Mouse (Mus musculus): ENCODE measurements around the gene Aldh16a1. TPM values are rescaled to one million over a fixed set of nuclear protein-coding genes. Genes with fewer than 3 reads are reported as not detected.

The Aldh16a1 gene
- 31.8 and 33.4 TPM in 2 replicates for polyA plus RNA-seq (2015; fragmentation: Nextera tagmentation; extraction: Ambion mirVana)

DNA sequence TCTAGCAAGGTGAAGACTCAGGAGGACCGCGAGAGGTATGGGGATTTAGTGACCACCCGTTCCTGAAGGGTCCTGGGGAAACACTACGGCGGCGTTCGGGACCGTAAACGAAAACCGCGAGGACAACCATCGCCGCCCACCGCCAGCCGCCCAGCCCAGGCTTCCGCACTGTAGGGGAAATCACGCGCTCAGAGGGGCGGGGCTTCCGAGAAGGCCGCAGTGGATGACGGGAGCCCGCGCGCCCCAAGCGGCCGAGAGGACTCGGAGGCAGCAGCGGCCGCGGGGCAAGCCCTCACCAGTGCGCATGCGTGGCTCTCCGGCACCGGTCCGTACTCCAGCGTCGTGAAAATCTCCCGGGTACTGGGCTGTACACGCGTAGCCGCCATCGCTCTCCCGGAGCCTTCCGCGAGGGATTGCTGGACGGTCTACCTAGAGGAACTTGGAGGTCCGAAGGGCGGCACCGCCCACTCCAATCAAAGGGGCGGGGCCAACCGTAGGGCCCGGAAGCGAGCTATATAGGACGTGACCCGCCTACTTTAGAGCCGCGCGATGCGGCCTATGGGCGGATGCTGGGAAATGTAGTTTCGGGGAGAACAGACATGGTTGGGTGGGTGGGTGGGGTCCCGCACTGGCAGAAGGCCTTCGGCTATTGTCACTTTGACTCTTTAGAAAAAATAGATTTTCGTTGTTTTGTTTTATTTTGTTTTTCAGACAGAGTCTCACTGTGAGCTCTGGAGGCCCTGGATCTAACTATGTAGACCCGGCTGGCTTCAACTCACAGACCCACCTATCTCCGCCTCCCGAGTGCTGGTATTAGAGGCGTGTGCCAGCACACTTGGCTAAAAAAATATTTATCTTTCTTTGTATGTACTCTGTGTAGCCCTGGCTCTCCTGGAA lies at the start of gene Aldh16a1, which contains the start of gene Pih1d1:
Gene Aldh16a1 (minus strand): TSS at position 489 of the 897 bp plus-strand sequence.
Gene Pih1d1 (plus strand): TSS at position 208 of the 897 bp plus-strand sequence.
- WGBS, result 4% methylated on average over 69 of the region's 69 CpGs
- no peaks in the 10 kb centered on the region for H3K9me3 ChIP-seq
- peak within 1 kb of the TSS; percentile 70 for H3K4me3 ChIP-seq
- H3K4me2 ChIP-seq, result peak within 1 kb of the TSS; percentile 77
- H3K27ac ChIP-seq (replicated peaks), result peak within 1 kb of the TSS; percentile 95
- H3K4me1 ChIP-seq, result peaks cover 21% of the 10 kb centered on the region
- peak; percentile 89 for ATAC-seq (ENCODE audit: extremely low read depth, insufficient number of reproducible peaks, low FRiP score, low TSS enrichment)
- peaks cover 31% of the 10 kb centered on the region for H3K36me3 ChIP-seq
- no peaks in the 10 kb centered on the region for H3K27me3 ChIP-seq (replicated peaks)
- peak within 1 kb of the TSS; percentile 95 for H3K9ac ChIP-seq

DNA sequence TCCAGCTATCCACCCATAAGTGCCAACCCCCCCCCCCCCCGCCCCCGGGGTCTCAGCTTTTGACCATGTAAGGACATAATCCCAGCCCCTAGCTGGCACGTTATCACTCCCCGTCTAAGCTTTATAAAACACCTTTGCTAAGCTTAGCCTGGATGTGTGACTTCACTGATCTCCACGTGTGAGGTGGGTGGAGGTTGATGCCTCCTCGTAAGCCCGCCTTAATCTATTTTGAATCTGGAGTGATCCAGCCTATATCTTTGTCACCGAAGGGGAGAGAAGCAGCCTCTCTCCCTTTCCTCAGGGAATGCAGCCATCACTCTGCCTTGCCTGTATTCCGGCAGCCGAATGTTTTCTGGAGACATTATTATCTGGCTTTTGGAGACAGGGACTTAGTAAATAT lies 48.3 kb upstream of the Aldh16a1 start:
- peaks cover 11% of the 10 kb centered on the region; the same call in 1 of the 2 replicates for H3K4me1 ChIP-seq
- H3K9me3 ChIP-seq, result no peaks in the 10 kb centered on the region
- H3K27ac ChIP-seq (replicated peaks), result peak overlapping the region; percentile 66
- WGBS, result 15% methylated on average over 9 of the region's 10 CpGs
- no peak for ATAC-seq (ENCODE audit: extremely low read depth, insufficient number of reproducible peaks, low FRiP score, low TSS enrichment)
- no peak overlapping the region for H3K4me2 ChIP-seq
- peaks cover 17% of the 10 kb centered on the region; the same call in 1 of the 2 replicates for H3K27me3 ChIP-seq (replicated peaks)
- no peaks in the 10 kb centered on the region for H3K36me3 ChIP-seq
- no peak overlapping the region for H3K4me3 ChIP-seq
- H3K9ac ChIP-seq, result peak overlapping the region; percentile 62

DNA sequence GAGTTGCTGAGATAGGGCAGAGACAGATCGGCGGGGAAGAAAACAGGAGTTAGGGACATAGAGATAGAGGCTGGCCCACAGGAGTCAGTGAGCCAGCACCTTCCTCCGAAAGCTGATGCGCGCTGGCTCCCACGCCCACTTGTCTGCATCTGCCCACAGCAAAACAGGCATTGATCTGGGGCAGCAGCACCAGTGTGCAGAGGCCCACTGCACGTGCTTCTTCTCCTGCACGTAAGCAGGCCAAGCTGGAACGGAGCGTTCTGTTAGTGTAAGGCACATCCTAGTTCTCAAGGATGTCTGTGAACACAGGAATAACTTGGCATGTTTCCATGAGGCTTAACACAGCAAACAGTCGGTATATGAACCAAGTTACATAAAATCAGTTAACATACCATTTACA lies 44.6 kb upstream of the Aldh16a1 start:
- WGBS, result 72% methylated on average over 11 of the region's 11 CpGs
- Histone ChIP-seq H3K27me3 (replicated peaks) (peaks cover 23% of the 10 kb centered on the region), H3K4me2 (no peak overlapping the region), H3K9ac (no peak overlapping the region), H3K9me3 (no peaks in the 10 kb centered on the region), H3K36me3 (no peaks in the 10 kb centered on the region), H3K4me1 (peaks cover 23% of the 10 kb centered on the region), H3K27ac (replicated peaks) (no peak overlapping the region), H3K4me3 (no peak overlapping the region)
- no peak for ATAC-seq (ENCODE audit: extremely low read depth, insufficient number of reproducible peaks, low FRiP score, low TSS enrichment)

GRCm38 (mm10) chr7:45198435-45198834 lies 44.1 kb upstream of the Aldh16a1 start:
- WGBS, result 4% methylated on average over 5 of the region's 5 CpGs
- peaks cover 23% of the 10 kb centered on the region for H3K4me1 ChIP-seq
- H3K9me3 ChIP-seq, result no peaks in the 10 kb centered on the region
- H3K27ac ChIP-seq (replicated peaks), result no peak overlapping the region
- H3K36me3 ChIP-seq, result no peaks in the 10 kb centered on the region
- ATAC-seq (ENCODE audit: extremely low read depth, insufficient number of reproducible peaks, low FRiP score, low TSS enrichment), result no peak
- no peak overlapping the region for H3K4me3 ChIP-seq
- no peak overlapping the region for H3K4me2 ChIP-seq
- peaks cover 29% of the 10 kb centered on the region for H3K27me3 ChIP-seq (replicated peaks)
- H3K9ac ChIP-seq, result no peak overlapping the region

DNA sequence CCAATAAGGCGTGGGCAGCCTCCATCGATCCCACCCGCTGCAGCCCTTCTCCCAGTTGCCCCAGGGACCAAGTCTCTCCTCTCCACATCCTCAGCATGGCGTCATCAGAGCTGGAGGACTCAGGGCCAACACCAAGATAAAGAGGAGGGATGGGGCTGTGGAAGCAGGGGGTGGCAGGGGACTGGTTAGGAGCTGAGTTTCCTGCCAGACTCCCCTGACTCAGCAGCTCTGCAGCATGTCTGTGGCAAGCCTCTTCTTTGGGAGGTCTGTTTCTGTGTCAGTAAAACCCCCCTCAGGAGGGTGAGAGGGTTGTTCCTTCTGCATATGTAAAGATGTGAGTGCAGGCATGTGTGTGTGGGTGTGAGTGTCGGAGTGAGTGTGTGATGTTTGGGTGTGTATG lies 42.6 kb upstream of the Aldh16a1 start:
- H3K9ac ChIP-seq, result no peak overlapping the region
- 56% methylated on average over 5 of the region's 5 CpGs for WGBS
- ATAC-seq (ENCODE audit: extremely low read depth, insufficient number of reproducible peaks, low FRiP score, low TSS enrichment), result no peak

GRCm38 (mm10) chr7:45196176-45196535 lies 41.8 kb upstream of the Aldh16a1 start:
- Histone ChIP-seq H3K36me3 (no peaks in the 10 kb centered on the region), H3K27me3 (replicated peaks) (peaks cover 47% of the 10 kb centered on the region), H3K9ac (no peak overlapping the region), H3K4me2 (no peak overlapping the region), H3K27ac (replicated peaks) (no peak overlapping the region), H3K9me3 (no peaks in the 10 kb centered on the region), H3K4me3 (no peak overlapping the region), H3K4me1 (peaks cover 26% of the 10 kb centered on the region)
- WGBS, result 71% methylated on average over 4 of the region's 4 CpGs
- ATAC-seq (ENCODE audit: extremely low read depth, insufficient number of reproducible peaks, low FRiP score, low TSS enrichment), result no peak

More for the DNA sequence above, 42.6 kb upstream of the Aldh16a1 start:
- no peaks in the 10 kb centered on the region for H3K36me3 ChIP-seq
- no peaks in the 10 kb centered on the region for H3K9me3 ChIP-seq
- no peak overlapping the region for H3K27ac ChIP-seq (replicated peaks)
- no peak overlapping the region for H3K4me3 ChIP-seq
- H3K27me3 ChIP-seq (replicated peaks), result peaks cover 39% of the 10 kb centered on the region
- H3K4me2 ChIP-seq, result no peak overlapping the region
- H3K4me1 ChIP-seq, result peaks cover 19% of the 10 kb centered on the region

DNA sequence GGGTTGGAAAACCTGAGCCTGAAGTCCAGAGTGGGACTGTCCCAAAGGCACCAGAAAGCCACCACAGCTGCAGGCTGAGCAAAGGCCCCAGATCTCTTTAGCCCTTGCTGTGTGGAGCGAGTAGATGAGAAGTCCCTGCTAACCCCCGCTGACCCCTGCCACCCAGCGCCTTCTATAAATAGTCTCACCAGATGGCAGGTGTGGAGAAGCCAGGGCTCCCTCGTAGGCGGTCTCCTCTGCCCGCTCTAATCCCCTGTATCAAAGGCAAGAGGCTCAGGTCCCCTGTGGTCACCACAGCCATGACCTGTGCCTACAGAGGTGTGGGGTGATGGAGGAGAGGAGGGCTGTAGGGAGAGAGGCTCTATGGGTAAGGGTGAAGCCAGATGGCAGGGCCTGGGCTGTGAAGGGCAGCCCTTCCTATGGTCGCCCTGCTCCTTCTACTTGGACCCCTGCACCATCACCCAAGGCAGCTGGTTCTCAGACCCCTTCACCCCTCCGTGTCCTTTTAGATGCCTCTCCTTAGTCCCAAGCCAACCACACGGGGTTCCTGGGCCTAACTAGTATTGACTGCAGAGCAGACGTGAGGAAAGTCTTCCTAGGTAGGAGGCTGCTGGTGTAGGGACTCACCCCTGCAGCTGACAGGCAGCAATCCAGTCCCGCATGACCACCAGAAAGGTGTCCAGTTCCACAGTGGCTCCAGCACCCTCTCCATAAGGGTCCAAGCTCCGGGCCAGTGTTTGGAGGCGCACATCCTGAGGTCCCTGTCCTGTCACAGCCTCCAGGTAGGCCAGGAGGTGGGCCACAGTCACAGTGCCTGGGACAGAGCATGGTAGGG lies 41.2 kb upstream of the Aldh16a1 start:
- 51% methylated on average over 13 of the region's 13 CpGs for WGBS
- ATAC-seq (ENCODE audit: extremely low read depth, insufficient number of reproducible peaks, low FRiP score, low TSS enrichment), result no peak
- Histone ChIP-seq H3K27me3 (replicated peaks) (peaks cover 53% of the 10 kb centered on the region), H3K4me3 (no peak overlapping the region), H3K4me1 (peaks cover 26% of the 10 kb centered on the region), H3K9me3 (no peaks in the 10 kb centered on the region), H3K9ac (no peak overlapping the region), H3K27ac (replicated peaks) (no peak overlapping the region), H3K36me3 (no peaks in the 10 kb centered on the region), H3K4me2 (no peak overlapping the region)

- WGBS, result 74% methylated on average over 17 of the region's 17 CpGs
- H3K4me1 ChIP-seq, result peaks cover 26% of the 10 kb centered on the region
- H3K27ac ChIP-seq (replicated peaks), result no peak overlapping the region
- no peaks in the 10 kb centered on the region for H3K36me3 ChIP-seq
- no peak overlapping the region for H3K9ac ChIP-seq
- no peaks in the 10 kb centered on the region for H3K9me3 ChIP-seq
- ATAC-seq (ENCODE audit: extremely low read depth, insufficient number of reproducible peaks, low FRiP score, low TSS enrichment), result no peak
- peaks cover 62% of the 10 kb centered on the region for H3K27me3 ChIP-seq (replicated peaks)
- no peak overlapping the region for H3K4me2 ChIP-seq
- H3K4me3 ChIP-seq, result no peak overlapping the region
These were observed 39.7 kb upstream of the Aldh16a1 start for GRCm38 (mm10) chr7:45193871-45194785.

GRCm38 (mm10) chr7:45193406-45193805 lies 39.0 kb upstream of the Aldh16a1 start:
- H3K4me1 ChIP-seq, result peaks cover 26% of the 10 kb centered on the region
- WGBS, result 63% methylated on average over 5 of the region's 5 CpGs
- ATAC-seq (ENCODE audit: extremely low read depth, insufficient number of reproducible peaks, low FRiP score, low TSS enrichment), result no peak
- no peak overlapping the region for H3K9ac ChIP-seq
- H3K4me2 ChIP-seq, result no peak overlapping the region
- peaks cover 63% of the 10 kb centered on the region for H3K27me3 ChIP-seq (replicated peaks)
- no peaks in the 10 kb centered on the region for H3K36me3 ChIP-seq
- no peak overlapping the region for H3K27ac ChIP-seq (replicated peaks)
- H3K9me3 ChIP-seq, result no peaks in the 10 kb centered on the region
- no peak overlapping the region for H3K4me3 ChIP-seq

DNA sequence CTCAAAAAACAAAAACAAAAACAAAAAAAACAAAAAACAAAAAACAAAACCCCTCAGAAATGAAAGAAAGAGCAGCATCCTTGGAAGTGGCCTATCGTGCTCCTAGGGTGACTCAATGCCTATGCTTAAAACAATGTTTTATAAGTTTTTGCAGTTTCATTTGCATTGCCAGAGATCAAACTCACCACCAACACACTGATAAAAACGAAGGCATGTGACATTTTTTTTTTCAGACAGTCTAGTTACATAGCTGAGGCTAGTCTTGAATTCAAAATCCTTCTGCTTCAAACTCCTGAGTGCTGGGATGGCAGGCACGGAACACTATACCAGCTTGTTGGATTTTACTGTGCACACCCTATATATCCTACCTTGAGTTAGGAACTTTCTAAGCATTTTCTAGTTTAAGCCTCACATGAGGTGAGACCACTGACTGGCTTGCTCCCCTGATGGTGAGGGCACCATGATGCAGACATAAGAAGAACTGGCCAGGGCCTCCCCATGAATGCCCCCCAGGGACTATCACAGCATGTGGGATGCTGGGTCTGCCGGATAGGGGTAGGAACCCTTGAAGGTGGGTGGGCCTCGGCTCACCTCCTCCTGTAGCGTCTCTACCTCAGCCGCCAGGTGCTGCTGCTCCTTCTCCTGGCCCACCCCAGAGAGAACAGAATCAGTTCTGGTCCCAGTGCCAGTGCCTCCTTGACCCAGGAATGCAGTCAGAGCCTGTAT lies 38.4 kb upstream of the Aldh16a1 start:
- ATAC-seq (ENCODE audit: extremely low read depth, insufficient number of reproducible peaks, low FRiP score, low TSS enrichment), result no peak
- Histone ChIP-seq H3K4me3 (no peak overlapping the region), H3K4me2 (no peak overlapping the region), H3K27ac (replicated peaks) (no peak overlapping the region), H3K27me3 (replicated peaks) (peaks cover 68% of the 10 kb centered on the region), H3K9me3 (no peaks in the 10 kb centered on the region), H3K36me3 (no peaks in the 10 kb centered on the region), H3K4me1 (peaks cover 26% of the 10 kb centered on the region), H3K9ac (no peak overlapping the region)
- 77% methylated on average over 7 of the region's 7 CpGs for WGBS

Data from heart, embryonic 13.5 days (tissue).